Mouse (Mus musculus): ENCODE data around the gene Tspan13.

Tspan13 gene

DNA sequence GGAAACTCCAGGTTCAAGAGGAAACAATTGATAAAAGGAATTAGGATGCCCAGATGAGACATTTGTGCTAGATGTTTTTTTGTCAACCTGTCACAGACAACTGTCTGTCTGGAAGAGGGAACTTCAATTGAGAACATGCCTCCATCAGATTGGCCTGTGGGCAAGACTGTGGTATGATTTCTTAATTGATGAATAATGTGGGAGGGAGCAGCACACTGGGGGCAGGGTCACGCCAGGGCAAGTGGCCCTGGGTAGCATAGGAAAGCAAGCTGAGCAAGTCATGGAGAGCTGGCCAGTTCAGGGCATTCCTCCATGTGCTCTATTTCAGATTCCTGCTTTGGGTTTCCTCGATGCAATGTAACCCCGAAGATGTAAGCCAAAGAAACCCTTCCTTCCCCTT is 66.4 kb downstream of the Tspan13 start:
- DNase-seq = no peak

GRCm38 (mm10) chr12:35966768-35967141 is 75.5 kb downstream of the Tspan13 start:
- no peak for DNase-seq

DNA sequence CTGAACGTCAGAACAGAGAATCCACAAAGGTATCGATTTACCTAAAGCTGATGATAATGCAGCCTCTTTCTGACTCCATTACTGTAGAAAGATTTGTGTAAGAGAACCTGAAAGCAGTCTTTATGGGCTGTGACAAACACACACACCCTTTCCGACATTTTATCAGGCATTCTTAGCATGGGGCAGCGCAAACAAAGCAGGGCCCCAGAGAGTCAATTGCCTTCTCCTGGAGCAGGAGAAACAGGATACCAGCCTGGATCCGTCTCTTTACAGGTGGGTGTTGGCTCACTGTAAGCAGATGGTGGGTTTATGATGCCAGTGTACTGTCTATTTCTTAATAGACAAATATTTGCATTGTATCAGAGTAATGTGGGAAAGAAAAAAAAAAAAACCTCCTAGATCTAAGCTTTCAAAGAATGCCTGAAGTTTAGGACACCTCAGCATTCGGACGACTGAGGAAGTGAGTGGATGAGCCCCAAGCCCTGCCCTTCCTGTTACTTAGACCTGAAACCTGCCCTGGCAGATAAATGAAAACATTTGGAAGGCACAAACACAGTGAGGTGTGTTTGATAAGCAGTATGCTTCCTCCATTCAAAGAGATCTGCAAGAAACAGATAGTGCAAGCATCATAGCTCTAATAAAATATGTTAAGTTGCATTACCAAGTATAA is 76.1 kb downstream of the Tspan13 start:
- DNase-seq = no peak

Data from right cerebral cortex, adult 18-20 months (tissue).